Mouse (Mus musculus): ENCODE data around the gene Slc46a3.

Gene Slc46a3

GRCm38 (mm10) chr5:147845319-147845718 is 49.3 kb downstream of the Slc46a3 start:
- DNase-seq (ENCODE audit: low read depth, low spot score) = no peak

- DNase-seq (ENCODE audit: low read depth, low spot score) = no peak
Observed at GRCm38 (mm10) chr5:147843340-147843739, 51.3 kb downstream of the Slc46a3 start.

DNA sequence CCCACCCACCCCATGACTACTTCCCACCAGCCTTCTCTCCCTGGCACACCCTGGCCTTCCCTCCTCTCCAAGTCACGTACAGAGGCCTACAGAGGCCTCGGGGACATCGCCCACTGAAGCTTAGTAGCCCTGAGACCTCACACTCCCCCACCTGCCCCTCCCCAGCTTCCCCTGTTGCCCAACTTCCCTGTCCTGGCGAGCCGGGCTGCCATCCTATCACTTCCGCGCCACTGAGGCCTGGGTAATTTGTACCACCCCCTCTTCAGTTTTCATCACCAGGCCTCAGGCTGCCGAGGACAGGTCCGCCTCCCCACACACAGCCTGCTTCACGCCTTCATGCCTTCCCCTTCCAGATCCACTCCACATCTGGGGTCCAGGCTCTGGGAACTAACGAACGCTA is 55.2 kb downstream of the Slc46a3 start:
- no peak for DNase-seq (ENCODE audit: low read depth, low spot score)

GRCm38 (mm10) chr5:147834841-147835500 is 59.6 kb downstream of the Slc46a3 start:
- DNase-seq (ENCODE audit: low read depth, low spot score) = no peak

DNA sequence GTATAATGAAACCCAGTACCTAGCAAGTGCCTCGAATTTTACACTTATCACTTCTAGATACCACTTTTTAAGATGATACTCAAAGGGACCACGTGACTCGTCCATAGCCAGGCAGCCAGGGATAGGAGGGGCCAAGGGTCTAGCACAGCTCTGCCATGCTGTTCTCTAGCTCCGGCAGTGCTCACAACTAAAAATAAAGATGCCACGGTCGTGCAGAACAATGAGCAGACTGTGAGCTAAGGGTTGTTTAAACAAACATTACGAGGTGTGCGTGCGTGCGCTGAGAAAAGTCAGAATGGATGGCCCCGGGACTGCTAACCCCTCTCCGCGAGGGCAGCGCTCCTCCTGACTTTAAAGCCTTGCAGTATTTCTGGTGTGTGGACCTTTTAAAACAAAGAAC is 61.8 kb downstream of the Slc46a3 start:
- no peak for DNase-seq (ENCODE audit: low read depth, low spot score)

GRCm38 (mm10) chr5:147828846-147829245 is 65.8 kb downstream of the Slc46a3 start:
- no peak for DNase-seq (ENCODE audit: low read depth, low spot score)
